Mouse (Mus musculus) thymus, postnatal 25 days (tissue): ENCODE measurements around the gene Foxred2.

Experiments used
- DNase-seq: peaks from one replicate; pipeline ENCODE4 v3.0.0; 2022

The Foxred2 gene

DNA sequence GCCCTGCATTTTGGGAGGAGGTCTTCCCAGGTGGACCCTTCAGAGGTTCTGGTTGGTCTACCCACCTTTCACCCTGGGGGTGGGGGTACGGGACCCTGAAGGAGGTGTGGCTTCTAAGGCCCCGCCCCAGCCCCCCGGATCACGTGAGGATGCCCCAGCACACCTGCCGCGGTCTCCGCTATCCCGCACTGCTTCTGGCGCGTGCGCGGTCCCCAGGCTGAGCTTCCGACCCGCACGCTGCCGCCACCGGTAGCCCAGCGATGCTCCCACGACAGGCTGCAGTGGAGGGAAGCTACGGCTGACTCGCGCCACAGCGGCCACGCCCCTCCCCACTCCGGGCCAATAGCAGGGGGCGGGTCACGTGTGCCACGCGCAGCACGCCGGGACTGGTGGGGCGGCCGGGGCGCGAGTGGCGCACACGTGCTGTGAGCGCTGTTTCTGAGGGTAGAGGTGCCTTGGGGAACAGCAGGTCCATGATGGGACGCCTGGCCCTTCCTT, at the start of gene Foxred2:
Gene Foxred2, minus strand, starts transcription at position 319 of the 498 bp plus-strand sequence.
- peak; percentile 88 for DNase-seq

DNA sequence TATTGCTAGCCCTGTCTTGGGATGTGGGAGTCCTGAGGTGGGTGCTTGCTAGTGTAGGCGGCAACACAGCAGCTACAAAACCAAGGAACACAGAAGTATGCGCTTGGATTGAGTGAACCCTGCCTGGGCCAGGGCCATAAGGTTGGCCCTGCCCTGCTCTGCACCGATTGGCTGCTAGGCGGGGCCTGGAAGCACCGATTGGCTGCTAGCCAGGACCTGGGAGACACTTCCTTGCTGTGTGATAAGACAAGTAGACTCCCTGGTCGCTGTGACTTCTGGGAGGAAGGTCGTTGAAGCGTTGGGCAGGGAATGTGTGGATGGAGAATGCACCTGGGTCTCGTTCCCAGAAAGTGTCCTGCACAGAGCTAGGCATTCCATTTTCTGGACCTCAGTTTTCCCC, 47.4 kb upstream of the Foxred2 start:
- no peak for DNase-seq

DNA sequence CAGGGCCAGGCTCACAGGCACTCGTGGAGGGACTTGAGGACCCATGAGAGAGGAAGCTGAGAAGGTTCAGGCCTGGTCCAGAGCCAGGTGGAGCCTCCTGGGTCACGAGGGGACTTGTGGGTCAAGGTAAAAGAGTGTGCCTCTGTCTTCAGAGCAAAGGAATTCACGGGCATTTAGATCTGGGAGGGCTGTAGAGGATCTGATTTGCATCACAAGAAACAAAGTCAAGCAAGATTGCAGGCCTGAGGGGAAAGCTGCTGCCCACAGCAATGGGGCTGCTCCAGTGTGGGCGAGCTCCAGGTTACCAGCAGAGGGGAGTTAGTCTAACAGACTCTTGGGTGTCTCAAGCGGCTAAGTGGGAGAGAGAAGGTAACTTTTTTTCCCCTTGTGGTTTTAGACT, 44.9 kb upstream of the Foxred2 start:
- DNase-seq: no peak

DNA sequence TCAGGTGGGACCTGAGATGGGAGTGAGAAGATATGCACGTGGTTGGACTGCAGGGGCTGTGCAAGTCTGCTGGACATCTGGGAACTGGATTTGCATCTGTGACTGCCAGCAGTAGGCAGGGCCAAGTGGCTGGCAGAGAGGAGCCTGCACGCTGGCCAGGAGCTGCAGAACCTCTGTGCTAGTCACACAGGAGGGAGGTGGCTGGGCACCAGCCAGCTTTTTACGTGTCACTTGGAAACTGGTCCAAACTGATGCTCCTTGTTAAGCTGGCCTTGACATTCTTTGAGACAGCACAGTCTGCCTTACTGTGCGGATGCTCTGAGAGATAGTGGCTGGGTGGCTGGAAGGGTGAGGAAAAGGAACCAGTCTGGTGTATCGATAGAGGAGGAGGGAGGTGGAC, 32.0 kb upstream of the Foxred2 start:
- DNase-seq: no peak

DNA sequence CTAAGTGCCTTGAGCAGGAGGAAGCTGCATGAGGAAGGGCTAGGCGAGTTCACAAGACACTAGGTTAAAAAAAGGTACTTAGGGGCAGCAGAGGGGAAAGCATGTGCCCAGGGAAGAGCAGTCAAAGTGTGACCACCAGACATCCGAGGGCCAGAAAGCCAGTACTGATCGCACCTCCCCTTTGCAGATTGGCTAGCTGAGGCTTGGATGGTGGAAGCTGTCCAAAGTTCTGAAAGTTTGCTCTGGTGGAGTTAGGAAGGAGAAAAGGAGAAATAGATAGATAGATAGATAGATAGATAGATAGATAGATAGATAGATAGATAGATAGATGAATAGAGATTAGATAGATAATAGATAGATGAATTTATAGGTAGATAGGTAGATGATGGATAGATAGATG, 26.9 kb upstream of the Foxred2 start:
- DNase-seq: no peak

DNA sequence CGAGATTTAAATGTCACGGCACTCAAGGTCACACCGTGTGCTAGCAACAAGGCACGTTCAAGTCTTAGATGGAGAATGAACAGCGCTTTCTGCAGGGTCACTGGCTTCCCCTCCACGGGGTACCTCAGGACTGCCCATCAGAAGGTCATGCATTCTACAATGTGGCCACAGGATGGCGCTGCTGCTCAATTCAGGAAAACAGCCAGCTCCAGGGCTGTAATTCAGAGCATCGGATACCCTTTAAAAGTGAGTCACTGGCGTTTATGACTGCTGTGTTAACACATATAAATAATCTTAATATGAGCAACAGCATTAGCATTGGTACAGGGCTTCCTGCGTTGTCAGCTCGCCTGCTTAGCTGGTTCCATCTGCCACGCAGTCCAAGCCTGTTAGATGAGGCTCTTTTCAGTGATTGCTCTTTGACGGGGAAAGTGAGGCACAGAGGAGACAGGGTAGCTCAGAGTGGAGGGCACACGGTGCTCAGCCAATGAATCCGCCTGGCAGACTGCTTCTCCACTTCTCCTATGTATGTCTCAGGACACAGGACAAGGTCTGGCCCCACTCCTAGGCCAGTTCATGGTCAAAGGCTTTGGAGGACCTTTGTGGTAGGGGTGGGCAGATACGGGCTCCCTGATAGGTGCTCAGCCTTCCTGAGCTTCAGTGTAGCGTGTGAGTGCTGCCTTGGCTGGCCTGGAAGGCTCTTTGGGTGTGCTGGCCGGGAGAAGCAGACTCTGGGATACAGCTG, 25.8 kb upstream of the Foxred2 start:
- peak; percentile 48 for DNase-seq

- no peak for DNase-seq
These were observed 24.7 kb upstream of the Foxred2 start for GRCm38 (mm10) chr15:77981181-77981680.

- DNase-seq: no peak
These were observed 22.9 kb upstream of the Foxred2 start for GRCm38 (mm10) chr15:77979427-77979865.

- DNase-seq: no peak
These were observed 21.1 kb upstream of the Foxred2 start for GRCm38 (mm10) chr15:77977663-77978062.

- DNase-seq: no peak
These were observed 17.8 kb upstream of the Foxred2 start for GRCm38 (mm10) chr15:77974165-77974841.

DNA sequence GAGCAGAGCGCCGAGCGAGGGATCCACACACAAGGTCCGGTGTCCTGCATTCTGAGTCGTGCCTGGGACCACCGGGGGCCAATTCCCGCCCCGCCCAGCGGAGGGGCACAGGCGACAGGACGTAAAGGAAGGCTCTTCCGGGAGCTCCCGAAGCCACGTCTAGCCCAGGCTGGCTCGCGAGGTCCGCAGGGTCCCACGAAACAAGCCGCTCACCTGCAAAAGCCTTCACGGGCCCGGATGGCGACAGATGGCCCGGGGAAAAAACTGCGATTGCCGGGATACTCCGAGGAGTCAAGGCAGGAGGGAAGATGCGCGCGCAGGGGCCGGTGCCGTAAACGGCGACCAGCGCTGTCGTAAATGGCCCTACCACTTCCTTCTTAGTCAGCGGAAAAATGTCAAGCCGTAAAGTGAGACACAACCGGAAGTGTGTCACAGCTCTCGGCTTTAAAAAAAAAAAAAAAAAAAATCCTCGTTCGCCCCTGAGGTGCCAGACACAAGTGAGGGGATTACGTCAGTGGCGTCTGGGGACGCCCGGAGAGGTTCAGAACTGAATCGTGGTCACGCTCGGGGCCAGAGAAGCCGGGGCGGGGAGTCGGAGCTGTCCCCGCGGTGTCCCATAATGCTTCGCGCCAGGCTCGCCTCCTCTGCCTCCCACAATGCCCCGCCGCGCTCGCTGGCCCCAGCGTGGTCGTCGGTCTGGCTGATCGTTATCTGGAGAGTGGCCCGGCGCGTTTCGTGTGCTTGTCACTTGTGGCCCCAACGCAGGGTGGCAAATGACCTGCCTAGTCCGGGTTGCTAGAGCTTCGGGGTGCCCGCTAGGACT, 14.2 kb upstream of the Foxred2 start, which contains the start of gene Eif3d:
Gene Eif3d, minus strand, starts transcription at position 344 of the 823 bp plus-strand sequence.
- DNase-seq: peak; percentile 97

DNA sequence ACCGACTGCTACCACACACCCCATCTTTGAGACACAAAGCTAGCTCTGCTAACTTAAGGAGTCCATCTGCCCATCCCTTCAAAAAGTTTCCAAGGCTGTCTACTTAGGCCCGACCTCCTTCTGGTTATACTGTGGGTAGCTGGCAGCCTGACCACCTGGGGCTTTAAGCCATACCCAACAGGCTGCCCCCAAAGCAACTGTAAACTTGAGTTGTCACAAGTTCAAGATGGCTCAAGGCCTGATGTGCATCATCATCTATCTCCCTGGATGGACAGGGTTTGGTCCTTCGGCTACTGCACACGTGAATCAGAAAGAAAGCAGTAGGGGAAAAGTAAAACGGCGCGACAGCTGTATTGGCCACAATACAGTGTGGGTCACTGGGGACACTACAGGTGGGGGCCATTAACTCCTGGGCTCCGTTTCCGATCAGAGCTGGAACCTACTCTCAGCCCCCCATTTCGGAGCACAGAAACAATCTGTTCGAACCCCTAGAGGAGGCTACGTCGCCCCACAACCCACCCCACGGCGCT, 13.5 kb upstream of the Foxred2 start:
- DNase-seq: no peak

DNA sequence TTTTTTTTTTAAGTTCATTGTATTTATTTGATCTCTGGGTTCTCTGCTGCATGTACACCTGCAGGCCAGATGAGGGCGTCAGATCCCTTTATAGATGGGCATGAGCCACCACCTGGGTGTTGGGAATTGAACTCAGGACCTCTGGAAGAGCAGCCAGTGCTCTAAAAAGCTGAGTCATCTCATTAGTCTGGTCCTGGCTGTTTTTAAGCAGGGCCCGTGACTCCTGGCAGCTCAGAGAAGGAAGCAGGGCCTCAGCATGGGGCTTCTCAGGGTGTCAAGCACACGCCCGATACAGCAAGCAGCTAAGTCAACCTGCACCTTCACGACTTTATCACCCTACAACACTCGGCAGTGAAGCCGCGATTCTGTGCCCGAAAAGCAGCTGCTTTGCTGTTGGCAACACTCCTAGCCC, 8.6 kb upstream of the Foxred2 start:
- DNase-seq: no peak

DNA sequence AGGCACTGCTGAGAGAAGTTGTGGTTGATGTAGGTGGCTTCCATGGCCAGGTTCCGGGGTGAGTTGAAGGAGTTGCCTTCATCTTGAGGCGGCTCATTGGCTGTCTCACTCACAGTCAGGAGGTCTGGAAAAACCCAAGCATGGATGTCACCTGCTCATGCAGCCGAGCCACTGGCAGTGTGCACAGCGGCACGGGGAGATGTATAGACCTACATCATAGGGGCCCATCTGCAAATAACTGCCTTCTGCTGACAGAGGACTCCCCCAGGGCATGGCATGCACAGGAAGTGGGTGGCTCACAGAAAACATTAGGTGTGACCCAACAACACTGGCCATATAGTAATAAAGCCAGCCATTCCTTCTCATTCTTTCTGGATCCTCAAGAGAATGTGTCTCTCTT, 5.9 kb upstream of the Foxred2 start:
- no peak for DNase-seq

DNA sequence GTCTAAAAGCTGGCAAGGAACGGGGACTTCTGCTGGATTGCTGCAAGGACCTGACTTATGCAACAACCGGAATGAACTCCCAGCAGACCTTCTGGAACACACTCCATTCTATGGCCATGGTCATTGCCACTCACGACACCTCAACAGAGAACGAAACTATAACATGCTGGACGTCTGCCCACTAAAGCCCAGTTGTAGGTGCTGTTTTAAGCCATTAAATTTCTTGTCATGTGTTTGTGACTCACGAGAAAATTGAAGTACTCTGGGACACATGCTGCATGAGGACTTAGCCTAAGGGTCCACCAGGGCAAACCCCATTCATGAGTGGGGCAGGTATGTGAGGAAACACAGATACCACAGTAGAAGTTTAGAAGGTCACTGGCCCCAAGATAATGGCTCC, 4.2 kb upstream of the Foxred2 start:
- DNase-seq: no peak

GRCm38 (mm10) chr15:77958071-77958470, 1.5 kb upstream of the Foxred2 start:
- no peak for DNase-seq

- DNase-seq: no peak
These were observed 1.1 kb upstream of the Foxred2 start for GRCm38 (mm10) chr15:77957625-77958024.

- DNase-seq: peak; percentile 18
These were observed 800 bp downstream of the Foxred2 start for GRCm38 (mm10) chr15:77955440-77956403.

DNA sequence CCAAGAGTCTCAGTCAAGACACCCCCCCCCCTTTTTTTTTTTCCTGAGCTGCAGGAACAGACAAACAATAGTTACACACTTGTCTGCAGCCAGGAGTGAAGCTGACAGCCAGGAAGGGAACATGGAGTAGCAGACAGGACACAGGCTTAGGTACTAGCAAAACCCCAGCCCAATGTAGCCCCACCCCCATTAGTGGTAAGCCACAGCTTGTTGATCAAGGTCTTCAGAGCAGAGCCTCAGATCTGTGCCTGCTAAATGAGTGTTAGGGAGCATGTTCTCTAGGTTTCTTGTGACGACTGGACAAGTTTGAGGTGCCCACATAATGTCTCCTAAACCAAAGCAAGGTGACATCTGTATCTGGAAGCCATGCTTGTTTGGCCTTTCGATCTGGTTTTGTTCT, 2.2 kb downstream of the Foxred2 start:
- no peak for DNase-seq

- DNase-seq: no peak
These were observed 3.6 kb downstream of the Foxred2 start for GRCm38 (mm10) chr15:77952921-77953320.

DNA sequence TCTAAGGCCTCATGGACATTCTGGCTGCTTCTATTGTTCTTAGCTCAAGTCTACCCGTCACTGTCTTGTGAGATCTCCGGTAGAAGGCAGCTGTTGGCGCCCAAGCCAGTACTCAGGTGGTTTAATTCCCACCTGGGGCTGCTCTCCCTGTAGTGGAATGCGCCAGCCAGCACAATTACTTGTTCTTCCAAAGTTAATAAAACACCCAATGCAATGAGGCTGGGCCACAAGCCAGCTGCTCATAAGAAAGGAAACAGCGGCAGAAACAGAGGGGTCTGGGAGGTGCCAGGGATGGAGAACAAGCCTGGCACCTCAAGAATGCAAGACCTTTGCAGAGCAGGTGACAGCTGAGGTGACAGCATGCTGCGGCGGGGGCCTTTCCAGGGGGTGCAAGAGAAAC, 7.5 kb downstream of the Foxred2 start:
- no peak for DNase-seq

DNA sequence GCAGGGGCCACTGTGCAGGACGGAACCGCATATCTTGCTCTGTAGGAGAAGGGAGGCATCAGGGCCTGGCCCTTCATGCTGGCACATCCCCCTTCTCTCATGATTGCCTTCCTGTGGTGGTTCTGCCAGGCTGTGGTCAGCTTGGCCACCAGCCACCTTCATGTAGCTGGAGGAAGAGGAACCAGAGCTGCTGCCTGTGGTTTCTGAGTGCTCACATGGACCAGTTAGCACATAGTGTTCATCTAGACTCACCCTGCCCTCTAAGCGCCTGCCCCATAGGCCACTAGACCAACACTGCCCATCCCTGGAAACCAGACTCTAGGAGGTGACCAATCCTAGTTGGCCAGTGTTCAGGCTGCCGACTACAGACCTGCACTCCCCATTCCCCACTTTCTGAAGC, 10.8 kb downstream of the Foxred2 start:
- no peak for DNase-seq
